In the genomic region with DNA sequence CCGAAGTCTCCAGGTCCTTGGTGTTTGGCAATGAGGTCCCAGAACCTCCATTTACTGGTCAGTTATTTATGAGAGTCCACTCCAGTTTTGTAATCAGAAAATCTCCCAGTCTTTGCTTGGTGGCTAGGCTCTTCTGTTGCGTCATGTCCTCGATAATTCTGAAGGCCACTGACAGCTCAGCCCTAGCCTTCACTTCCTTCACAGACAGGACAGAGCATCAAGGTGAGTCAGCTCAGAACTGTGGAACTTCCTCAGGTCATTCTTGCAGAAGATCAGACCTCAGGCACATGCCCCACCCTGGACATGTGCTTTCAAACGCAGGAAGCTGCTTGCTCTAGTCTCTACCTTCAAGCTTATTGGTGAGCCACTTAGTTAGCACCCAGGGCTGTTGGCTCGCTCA, we compare ENCODE assay signal across 15 mouse cellular contexts. TPM values are rescaled to one million over a fixed set of nuclear protein-coding genes. Genes with fewer than 3 reads are reported as not detected.
"Had no signal": no experiment of that assay in that cellular context is flagged by ENCODE, and none has a peak within 500 bp of the region (broad histone marks: within the 10 kb centered on the region; RNA-seq: fewer than 3 reads in every experiment).

No protein-coding gene starts in this region.

- ATAC-seq: lung, postnatal 0 days had no signal

- H3K4me2 ChIP-seq: liver, embryonic 11.5 days; liver, embryonic 15.5 days; midbrain, embryonic 12.5 days had no signal

- H3K4me1 ChIP-seq: limb, embryonic 10.5 days; liver, embryonic 15.5 days; midbrain, embryonic 12.5 days had no signal

- H3K36me3 ChIP-seq: limb, embryonic 10.5 days; liver, embryonic 15.5 days; midbrain, embryonic 12.5 days had no signal

- H3K9ac ChIP-seq: liver, embryonic 15.5 days; midbrain, embryonic 12.5 days had no signal

- H3K27ac ChIP-seq: layer of hippocampus, adult 2 months; left cerebral cortex, adult 2 months; limb, embryonic 10.5 days; liver, embryonic 15.5 days; midbrain, embryonic 12.5 days had no signal

- H3K9me3 ChIP-seq: limb, embryonic 10.5 days; liver, embryonic 15.5 days; midbrain, embryonic 12.5 days had no signal

- DNase-seq: kidney, postnatal 10 days; kidney, postnatal 4 days; lung, adult 2 months; lung, postnatal 36 days; right cerebral cortex, postnatal 14 days had no signal

- H3K4me3 ChIP-seq: layer of hippocampus, adult 2 months; left cerebral cortex, adult 2 months; limb, embryonic 10.5 days; liver, embryonic 15.5 days; megakaryocyte, embryonic 14.5 days; midbrain, embryonic 12.5 days had no signal

- H3K27me3 ChIP-seq: midbrain, embryonic 12.5 days had no signal

RNA-seq across cellular contexts. Expression of a gene that starts 46.9 kb away (rescaled TPM):
- total RNA-seq: midbrain, postnatal 0 days had no signal
- polyA plus RNA-seq: lung, adult 2 months had no signal

RNA-seq across cellular contexts. Expression of a gene that starts 57.1 kb away (rescaled TPM):
- total RNA-seq: layer of hippocampus, adult 2 months; layer of hippocampus, postnatal 10 days; left cerebral cortex, adult 2 months had no signal
